Mouse (Mus musculus) skeletal muscle tissue, postnatal 0 days (tissue): ENCODE data around the gene Gm13697. TPM values are rescaled to one million over a fixed set of nuclear protein-coding genes. Genes with fewer than 3 reads are reported as not detected.

Experiments
- polyA plus RNA-seq: library from polyadenylated mRNA; unstranded; fragments of >200 nt; fragmentation: Nextera tagmentation; extraction: Ambion mirVana; gene quantifications from 2 replicates; pipeline ENCODE4 v1.2.1, GENCODE M21; 2015

Gm13697 gene
- polyA plus RNA-seq: not detected in 2 replicates

DNA sequence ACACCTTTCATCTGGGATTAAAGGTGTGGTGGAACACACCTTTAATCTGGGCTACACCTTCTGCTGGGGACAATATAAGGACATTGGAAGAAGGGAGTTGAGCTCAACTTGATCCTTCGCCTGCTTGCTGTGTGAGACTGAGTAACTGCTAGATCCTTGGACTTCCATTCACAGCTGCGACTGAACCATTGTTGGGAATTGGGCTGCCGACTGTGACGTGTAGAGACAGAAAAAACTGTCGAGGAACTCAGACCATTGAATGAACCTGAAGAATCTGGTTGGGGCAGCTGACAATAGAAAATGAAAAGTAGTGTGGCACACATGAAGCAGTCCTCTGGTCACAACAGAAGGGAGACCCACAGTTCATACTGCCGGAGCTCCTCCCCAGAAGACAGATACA is at the start of gene Gm13697:
Gene Gm13697, plus strand, starts transcription at position 301 of the 400 bp plus-strand sequence.

GRCm38 (mm10) chr2:83940931-83941361 is 43.6 kb upstream of the Gm13697 start, which contains the start of gene Zswim2:
Gene Zswim2 (minus strand): TSS chr2:83941228.

GRCm38 (mm10) chr2:83955393-83955792 is 29.1 kb upstream of the Gm13697 start, which contains the start of gene Gm13698:
Gene Gm13698 (plus strand): TSS chr2:83955693.

DNA sequence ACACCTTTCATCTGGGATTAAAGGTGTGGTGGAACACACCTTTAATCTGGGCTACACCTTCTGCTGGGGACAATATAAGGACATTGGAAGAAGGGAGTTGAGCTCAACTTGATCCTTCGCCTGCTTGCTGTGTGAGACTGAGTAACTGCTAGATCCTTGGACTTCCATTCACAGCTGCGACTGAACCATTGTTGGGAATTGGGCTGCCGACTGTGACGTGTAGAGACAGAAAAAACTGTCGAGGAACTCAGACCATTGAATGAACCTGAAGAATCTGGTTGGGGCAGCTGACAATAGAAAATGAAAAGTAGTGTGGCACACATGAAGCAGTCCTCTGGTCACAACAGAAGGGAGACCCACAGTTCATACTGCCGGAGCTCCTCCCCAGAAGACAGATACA is 23.3 kb upstream of the Gm13697 start, which contains the start of gene Gm13693:
Gene Gm13693, plus strand, starts transcription at position 301 of the 400 bp plus-strand sequence.

GRCm38 (mm10) chr2:83967013-83967412 is 17.5 kb upstream of the Gm13697 start, which contains the start of gene Gm13695:
Gene Gm13695 (plus strand): TSS chr2:83967313.

GRCm38 (mm10) chr2:83972823-83973222 is 11.7 kb upstream of the Gm13697 start, which contains the start of gene Gm13696:
Gene Gm13696 (plus strand): TSS chr2:83973123.

DNA sequence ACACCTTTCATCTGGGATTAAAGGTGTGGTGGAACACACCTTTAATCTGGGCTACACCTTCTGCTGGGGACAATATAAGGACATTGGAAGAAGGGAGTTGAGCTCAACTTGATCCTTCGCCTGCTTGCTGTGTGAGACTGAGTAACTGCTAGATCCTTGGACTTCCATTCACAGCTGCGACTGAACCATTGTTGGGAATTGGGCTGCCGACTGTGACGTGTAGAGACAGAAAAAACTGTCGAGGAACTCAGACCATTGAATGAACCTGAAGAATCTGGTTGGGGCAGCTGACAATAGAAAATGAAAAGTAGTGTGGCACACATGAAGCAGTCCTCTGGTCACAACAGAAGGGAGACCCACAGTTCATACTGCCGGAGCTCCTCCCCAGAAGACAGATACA is 5.9 kb upstream of the Gm13697 start, which contains the start of gene Gm13694:
Gene Gm13694, plus strand, starts transcription at position 301 of the 400 bp plus-strand sequence.

DNA sequence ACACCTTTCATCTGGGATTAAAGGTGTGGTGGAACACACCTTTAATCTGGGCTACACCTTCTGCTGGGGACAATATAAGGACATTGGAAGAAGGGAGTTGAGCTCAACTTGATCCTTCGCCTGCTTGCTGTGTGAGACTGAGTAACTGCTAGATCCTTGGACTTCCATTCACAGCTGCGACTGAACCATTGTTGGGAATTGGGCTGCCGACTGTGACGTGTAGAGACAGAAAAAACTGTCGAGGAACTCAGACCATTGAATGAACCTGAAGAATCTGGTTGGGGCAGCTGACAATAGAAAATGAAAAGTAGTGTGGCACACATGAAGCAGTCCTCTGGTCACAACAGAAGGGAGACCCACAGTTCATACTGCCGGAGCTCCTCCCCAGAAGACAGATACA is 5.7 kb downstream of the Gm13697 start, which contains the start of gene Gm13691:
Gene Gm13691, plus strand, starts transcription at position 301 of the 400 bp plus-strand sequence.

Other genes starting within 250 kb of the Gm13697 start
- gene Fam171b, start 172.1 kb upstream of the Gm13697 start, polyA plus RNA-seq: 4.6 and 5.0 TPM in 2 replicates
- gene Zswim2, start 43.5 kb upstream of the Gm13697 start, polyA plus RNA-seq: not detected in 2 replicates
- gene Gm13698, start 29.1 kb upstream of the Gm13697 start, polyA plus RNA-seq: not detected in 2 replicates
- gene Gm13693, start 23.2 kb upstream of the Gm13697 start, polyA plus RNA-seq: not detected in 2 replicates
- gene Gm13695, start 17.4 kb upstream of the Gm13697 start, polyA plus RNA-seq: not detected in 2 replicates
- not detected in 2 replicates for gene Gm13696, start 11.6 kb upstream of the Gm13697 start, polyA plus RNA-seq
- not detected in 2 replicates for gene Gm13694, start 5.8 kb upstream of the Gm13697 start, polyA plus RNA-seq
- not detected in 2 replicates for gene Gm13691, start 5.8 kb downstream of the Gm13697 start, polyA plus RNA-seq